Mouse (Mus musculus) gastrocnemius, postnatal 36 days (tissue): Measurements from ENCODE around the gene Slc25a23. TPM values are rescaled to one million over a fixed set of nuclear protein-coding genes. Genes with fewer than 3 reads are reported as not detected.
A peak's percentile ranks its signal among the peaks of the same experiment; 100 is the strongest.
"Not testable (repeated sequence)": the region's sequence is repeated elsewhere in the genome, so short reads cannot be mapped to it uniquely, and the experiment has no call there.

Source experiments
- DNase-seq, 2 experiments: peaks; one replicate each; pipeline ENCODE4 v3.0.0; 2022
- intact Hi-C: fragments of 180-260 bp; cut with DNase I; formaldehyde crosslinking; loops from one replicate; pipeline ENCODE4 v1.15.1; 2025
- total RNA-seq, 2 experiments: library from RNA; stranded (reverse); gene quantifications; 2 replicates each; pipeline ENCODE4 v1.2.3; 2021

Gene Slc25a23
- total RNA-seq, 2 experiments from 2014 or later, result 34.1 to 48.5 TPM

DNA sequence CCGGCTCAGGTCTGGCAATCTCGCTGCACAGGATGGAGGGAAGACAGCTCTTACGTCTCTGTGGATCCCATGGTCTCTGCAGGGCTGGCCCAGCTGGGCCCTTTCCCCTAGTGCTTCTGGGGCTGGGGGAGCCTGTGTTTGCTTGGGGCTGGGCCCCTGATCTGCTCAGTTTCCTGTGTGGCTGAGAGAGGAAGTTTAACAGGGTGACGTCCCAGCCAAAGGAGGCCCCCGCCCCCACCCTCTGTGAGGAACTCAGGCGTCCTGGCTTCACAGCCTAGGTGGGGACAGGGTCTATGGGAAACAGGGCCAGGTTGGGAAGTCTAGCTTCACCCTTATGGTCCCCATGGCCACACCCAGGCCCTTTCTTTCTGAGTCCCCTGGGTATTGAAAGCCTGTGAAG lies 18.7 kb upstream of the Slc25a23 start, which contains the start of gene Dennd1c:
Gene Dennd1c, minus strand, starts transcription at position 179 of the 400 bp plus-strand sequence.
- intact Hi-C loops, result no loop called here
- no peak for DNase-seq

DNA sequence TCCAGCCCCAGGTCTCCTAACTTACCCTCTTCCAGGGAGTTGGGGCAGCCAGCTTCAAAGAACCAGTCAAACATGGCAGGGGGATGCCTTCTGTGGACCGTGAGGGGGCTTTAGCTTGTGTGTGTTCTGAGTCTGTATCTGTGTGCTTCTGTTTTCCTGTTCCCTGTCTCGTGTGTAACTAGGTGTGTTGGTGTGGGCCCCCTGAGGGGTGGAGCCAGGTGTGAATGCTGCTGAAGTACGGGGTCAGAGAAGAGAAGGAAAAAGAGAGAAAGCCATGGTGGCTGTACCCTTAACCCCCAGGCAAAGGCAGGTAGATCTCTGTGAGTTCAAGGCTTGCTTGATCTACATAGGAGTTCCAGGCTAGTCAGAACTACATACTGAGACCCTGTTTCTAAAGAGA lies 17.3 kb upstream of the Slc25a23 start:
- no peak for DNase-seq
- intact Hi-C loops, result no loop called here

DNA sequence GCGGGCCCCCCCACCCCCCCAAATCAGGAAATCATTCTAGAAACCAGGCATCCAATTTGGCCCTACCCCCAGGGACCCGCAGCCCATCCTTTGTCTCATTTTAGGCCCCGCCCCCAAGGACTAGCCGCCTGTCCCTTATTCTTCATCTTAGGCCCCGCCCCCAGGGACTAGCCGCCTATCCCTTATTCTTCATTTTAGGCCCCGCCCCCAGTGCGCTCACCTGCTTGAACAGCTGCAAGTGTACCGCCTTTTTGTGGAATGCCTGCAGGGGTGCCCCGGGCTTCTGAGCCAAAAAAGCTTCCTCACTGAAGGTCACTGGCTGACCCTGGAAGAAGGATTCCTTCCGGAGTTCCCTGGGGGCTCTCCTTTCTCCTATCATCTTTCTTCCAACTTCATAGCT lies 11.0 kb upstream of the Slc25a23 start:
- no peak for DNase-seq
- intact Hi-C loops, result no loop called here

DNA sequence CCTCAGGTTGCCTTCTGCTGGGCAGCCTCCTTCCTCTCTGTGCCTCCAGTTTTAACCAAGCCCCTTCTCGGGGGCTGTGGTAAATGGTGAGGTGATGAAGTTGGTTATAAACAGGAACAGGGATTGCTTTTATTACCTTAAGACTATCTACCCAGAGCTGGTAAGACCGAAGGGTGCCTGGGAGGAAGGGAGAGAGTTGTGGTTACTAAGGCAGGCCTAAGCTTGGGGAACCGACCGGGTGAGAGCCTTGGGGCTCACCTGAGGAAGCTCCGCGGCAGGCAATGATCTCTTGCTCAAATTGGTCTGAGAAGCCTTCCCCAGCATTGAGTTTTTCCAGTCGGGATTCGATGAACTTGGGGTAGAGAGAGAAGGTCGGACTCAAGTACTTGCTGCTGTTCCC lies 10.6 kb upstream of the Slc25a23 start:
- no peak for DNase-seq
- intact Hi-C loops, result no loop called here

DNA sequence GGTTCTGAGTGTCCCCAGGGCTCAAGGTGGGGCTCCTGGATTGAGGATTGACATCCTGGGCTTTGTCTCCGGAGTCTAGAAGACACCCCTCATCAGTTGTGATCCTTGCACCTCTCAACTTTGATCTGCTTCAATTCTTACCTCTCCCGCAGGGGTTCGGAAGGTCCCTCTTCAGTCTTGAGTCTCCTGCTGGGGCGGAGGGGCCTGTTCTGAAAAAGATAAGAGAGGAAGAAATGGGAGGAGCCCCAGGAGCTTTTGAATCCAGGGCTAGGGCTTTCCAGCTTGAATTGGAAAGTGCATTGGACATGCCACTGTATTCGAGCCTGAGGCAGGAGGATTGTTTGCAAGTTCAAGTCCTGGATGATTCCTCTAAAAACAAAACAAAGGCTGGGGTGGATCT lies 7.2 kb upstream of the Slc25a23 start:
- no peak for DNase-seq
- intact Hi-C loops, result loop anchor here (10.0 kb wide), 1 partner anchor 98 kb away; no protein-coding TSS in a partner anchor

DNA sequence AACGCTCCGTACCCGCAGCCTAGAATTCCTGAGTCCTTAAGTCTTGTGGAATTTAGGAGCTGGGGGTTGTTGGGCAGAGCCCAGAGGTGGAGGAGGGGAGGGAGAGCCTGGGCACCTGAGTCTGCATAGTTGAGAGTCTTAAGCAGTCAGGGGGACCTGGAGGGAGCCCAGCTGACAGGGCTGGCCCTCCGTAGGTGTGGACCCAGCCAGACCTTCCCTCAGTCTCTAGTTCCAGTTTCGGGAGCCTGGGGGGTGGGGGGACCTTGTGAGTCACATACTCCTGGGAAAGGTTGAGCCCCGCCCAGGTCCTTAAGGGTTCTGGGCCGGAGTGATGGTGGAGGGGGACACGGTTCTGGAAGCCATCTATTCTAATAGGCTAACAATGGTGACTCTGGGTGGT lies 3.4 kb upstream of the Slc25a23 start:
- no peak for DNase-seq
- intact Hi-C loops, result loop anchor here (5.0 to 10.0 kb wide), 2 partner anchors 66 to 102 kb away; partner anchors contain the start of gene Alkbh7

DNA sequence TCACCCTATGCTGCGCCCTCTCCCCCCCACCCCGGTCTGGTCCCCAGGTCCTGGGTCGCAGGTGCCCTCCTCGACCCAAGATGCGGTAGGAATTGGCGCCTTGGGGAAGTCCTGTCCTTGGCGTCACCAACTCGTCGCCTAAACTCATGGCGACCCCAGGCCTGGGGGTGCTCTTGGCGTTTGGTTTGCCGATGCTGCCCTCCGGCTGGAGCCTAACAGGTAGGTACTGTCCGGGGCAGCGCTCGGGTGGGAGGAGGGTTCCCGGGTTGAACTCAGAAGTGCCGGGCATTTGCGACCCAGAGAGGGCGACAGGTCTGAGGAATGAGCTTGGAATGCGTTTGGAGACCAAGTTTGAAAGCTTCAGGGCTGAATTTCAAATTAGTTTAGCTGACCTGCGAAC lies 2.9 kb upstream of the Slc25a23 start:
- intact Hi-C loops, result loop anchor here (5.0 to 10.0 kb wide), 2 partner anchors 65 to 102 kb away; partner anchors contain the start of gene Alkbh7
- no peak for DNase-seq

DNA sequence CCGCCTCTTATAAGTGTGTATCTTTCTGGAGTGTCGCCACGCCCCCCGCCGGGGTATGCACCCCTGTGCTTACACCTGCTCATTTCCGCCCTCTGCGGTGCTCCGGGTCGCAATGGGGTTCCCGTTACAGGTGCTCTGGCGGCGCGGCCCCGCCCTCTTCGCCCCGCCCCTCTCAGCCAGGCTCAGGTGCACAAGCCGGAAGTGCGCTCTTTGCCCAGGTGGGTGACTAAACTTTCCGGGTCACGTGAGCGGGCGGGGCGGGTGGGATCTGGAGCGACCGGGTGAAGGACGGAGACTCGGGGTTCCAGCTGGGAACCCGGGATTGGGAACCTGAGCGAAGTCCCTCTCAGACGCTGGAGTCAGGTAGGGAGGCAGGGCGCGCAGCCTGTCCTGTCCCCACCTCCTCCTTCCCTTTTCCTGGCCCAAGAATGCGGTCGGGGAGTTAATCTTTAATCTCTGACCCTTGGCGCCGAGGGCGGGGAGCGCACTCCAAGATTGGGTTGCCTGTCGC lies 2.4 kb upstream of the Slc25a23 start:
- DNase-seq, result no peak
- intact Hi-C loops, result loop anchor here (5.0 to 10.0 kb wide), 2 partner anchors 65 to 103 kb away; partner anchors contain the start of gene Alkbh7

DNA sequence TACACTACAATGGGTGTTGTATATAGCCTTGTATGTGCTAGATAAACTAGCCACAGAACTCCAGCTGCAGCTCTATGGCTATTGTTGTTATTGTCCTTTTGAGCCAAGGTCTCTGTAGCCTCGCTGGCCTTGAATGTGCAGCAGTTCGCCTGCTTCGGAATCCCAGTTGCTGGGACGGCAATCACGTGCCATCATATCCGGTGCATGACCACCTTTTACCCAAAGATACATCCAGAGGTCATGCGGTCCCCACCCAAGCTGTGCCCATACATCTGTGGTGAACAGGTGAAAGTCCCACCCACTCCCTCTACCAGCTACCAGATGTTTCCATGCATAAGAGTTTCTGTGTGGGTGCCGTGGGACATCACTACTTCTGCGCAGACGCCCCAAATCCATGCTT lies 1.4 kb upstream of the Slc25a23 start:
- DNase-seq, result no peak
- intact Hi-C loops, result loop anchor here (5.0 to 10.0 kb wide), 2 partner anchors 64 to 104 kb away; partner anchors contain the start of gene Alkbh7

DNA sequence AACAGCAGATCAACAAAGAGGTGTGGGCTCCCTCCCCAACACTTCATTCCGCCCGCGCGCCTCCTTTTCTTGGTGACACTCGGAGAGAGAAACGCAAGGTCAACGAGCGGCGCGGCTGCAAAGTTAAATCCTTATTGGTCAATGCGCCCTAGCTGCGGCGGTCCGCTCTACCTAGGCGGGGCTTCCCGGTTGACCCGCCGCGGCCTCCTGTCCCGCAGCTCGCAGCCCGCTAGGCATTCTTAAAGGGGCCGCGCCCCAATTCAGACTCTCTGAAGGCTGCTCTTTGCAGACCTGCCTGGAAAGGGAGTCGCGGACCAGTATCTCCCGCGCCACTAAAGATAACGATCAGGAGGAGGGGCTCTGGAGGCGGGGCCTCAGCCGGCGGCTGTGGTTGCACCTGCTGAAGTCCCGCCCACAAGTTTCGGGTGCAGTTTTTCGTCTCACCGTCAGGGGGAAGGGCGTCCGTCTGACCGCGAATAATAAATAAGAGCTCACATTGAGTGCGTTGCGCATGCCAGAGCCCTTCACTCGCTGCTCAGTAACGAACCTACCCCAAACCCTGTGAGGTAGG lies 653 bp upstream of the Slc25a23 start:
- intact Hi-C loops, result loop anchor here (5.0 to 10.0 kb wide), 2 partner anchors 63 to 104 kb away; partner anchors contain the start of gene Alkbh7
- DNase-seq, result peak; percentile 90 to 94

DNA sequence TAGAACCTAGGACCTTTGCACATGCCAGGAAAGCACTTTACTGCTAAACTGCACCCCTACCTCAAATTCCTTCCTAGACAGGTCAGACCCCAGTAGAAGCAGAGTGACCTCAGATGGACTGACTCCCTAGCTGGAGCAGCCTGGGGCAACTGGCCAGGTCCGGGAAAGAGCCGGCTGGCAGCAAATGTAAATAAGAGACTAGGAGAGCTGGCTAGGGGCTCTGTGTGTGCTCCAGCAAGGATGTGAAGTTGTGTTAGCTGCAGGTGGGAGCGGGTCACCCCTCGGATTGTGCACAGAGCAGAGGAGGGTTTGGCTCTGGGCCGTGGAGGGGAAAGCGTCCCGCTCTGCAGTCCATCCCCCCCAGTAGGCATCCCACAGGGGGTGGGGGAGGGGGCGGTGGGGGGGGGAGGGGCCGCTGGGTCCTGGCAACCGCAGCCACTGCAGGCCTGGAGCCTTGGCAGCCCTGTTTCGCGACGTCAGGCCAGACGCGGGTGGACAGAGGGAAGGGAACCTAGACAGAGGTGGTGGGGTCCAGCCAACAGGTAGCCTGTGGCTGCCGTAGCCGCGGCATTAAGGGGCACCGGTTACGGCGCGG lies 675 bp downstream of the Slc25a23 start, which contains the start of gene Crb3:
Gene Crb3, plus strand, starts transcription at position 215 of the 595 bp plus-strand sequence.
- intact Hi-C loops, result loop anchor here (5.0 kb wide), 1 partner anchor 232 kb away; no protein-coding TSS in a partner anchor
- DNase-seq, result peak; percentile 27 to 31

DNA sequence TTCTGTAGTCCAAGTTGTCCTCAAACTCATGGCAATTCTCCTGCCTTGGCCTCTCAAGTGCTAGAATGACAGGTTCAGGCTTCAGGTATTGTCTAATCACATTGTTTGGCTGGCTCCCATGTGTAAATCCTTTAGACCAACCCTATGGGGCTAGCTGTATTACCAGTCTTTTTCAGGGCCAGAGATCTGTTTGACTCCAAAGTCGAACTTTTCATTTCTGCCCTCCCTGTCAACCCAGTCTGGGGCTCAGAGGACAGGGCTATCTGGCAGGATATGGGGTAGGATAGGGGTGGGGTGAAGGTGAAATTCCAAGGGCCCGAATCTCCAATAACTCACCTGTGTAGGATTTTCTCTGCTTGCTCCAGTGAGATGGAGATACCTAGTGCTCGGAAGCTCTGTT lies 3.4 kb downstream of the Slc25a23 start:
- DNase-seq, result no peak
- intact Hi-C loops, result loop anchor here (5.0 kb wide), 1 partner anchor 229 kb away; no protein-coding TSS in a partner anchor

DNA sequence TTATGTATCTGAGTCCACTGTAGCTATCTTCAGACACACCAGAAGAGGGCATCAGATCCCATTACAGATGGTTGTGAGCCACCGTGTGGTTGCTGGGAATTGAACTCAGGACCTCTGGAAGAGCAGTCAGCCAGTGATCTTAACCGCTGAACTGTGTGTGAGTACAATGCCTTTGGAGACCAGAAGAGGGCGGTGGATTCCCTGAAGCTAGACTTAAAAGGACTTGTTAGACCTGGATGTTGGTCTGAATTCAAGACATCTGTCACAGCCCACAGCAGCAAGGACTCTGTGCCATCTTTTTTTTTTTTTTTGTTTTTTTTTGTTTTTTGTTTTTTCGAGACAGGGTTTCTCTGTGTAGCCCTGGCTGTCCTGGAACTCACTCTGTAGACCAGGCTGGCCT lies 8.0 kb downstream of the Slc25a23 start:
- intact Hi-C loops, DNase-seq: not testable (repeated sequence)

DNA sequence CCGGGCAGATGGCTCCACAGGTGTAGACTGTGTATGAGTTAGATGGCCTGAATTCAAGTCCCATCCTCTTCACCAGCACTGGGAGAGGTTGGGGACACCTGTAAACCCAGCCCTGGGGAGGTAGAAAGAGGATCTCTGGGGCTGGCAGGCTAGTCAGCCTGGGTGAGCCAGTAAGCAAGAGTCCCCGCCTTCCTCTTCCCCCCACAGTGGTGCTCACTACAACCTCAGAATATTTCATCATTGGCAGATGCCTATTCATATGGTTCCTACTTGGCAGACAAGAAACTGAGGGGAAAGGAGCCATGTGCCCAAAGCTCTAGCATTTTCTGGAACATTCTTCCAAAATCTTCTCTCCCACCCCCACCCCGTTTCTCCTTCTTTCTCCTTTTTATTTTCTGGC lies 10.8 kb downstream of the Slc25a23 start:
- intact Hi-C loops, result no loop called here
- DNase-seq, result no peak

DNA sequence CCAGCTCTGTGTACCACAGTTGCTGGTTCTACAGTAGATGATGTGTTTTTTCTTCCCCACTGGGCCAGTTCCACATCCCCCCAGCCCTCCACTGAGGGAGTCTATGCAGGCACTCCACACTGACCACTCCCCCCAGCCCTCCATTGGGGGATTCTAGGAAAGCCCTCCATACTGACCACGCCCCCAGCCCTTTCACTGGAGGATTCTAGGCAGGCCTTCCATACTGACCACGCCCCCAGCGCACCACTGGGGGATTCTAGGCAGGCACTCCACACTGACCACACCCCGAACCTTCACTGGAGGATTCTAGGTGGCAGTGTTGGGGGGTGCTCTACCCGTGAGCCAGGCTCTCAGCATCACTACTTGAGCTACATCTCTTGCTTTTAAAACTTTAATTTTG lies 12.3 kb downstream of the Slc25a23 start:
- intact Hi-C loops, result no loop called here
- DNase-seq, result no peak

DNA sequence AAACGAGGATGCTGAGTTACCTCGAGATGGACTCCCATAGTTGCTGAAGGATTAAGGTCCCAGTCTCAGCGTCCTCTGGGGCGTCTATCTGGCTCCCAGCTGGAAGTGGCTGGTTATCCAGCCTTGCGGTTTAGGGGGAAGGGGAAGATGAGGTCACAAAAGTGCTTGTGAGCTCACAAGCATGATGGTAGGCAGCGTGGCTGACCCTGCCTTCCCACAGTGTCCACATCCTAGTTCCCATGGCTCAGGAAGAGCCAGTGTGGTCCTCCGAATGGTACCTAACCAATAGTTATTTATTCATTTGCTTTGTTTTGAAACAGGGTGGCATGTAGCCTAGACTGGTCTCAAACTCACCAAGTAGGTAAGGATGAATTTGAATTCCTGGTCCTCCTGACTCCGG lies 18.1 kb downstream of the Slc25a23 start, which contains the start of gene Slc25a41:
Gene Slc25a41, minus strand, starts transcription at position 101 of the 400 bp plus-strand sequence.
- no peak for DNase-seq
- intact Hi-C loops, result no loop called here

DNA sequence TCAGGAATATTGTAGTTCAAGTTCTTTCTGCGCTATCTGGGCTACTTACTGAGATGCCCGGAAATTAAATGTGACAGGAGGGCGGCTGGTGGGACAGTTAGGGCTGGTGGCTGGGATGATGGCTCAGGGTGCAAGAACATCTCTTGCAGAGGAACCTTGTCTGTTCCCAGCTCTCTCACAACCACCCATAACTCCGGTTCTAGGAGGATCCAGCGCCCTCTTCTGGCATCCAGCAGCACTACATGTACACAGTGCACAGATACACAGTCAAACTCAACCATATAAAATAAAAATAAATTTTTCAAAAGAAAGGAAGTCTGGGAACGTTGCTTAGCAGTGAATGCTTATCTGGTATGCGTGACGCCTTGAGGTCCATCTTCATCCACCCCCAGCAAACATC lies 20.7 kb downstream of the Slc25a23 start:
- intact Hi-C loops, result no loop called here
- DNase-seq, result no peak

DNA sequence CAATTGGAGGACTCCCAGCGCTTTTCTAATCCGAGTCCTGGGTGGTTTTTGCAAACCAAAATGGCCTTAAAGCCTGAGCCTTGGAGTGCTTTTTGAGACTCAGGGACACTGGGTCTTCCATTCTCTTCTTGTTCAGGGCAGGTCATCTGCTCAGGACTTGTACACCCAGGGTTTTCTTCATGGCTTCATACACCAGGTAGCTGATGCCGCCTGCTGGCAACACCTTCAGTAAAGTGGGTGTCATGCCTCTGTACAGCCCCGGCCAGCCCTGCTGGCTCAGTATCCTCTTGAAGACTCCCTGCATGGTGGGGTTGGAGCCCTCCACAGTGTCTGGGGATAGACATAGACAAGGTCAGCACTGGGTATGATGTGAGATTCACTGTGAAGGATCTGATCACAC lies 26.8 kb downstream of the Slc25a23 start:
- DNase-seq, result no peak
- intact Hi-C loops, result loop anchor here (5.0 kb wide), 1 partner anchor 941 kb away; no protein-coding TSS in a partner anchor

DNA sequence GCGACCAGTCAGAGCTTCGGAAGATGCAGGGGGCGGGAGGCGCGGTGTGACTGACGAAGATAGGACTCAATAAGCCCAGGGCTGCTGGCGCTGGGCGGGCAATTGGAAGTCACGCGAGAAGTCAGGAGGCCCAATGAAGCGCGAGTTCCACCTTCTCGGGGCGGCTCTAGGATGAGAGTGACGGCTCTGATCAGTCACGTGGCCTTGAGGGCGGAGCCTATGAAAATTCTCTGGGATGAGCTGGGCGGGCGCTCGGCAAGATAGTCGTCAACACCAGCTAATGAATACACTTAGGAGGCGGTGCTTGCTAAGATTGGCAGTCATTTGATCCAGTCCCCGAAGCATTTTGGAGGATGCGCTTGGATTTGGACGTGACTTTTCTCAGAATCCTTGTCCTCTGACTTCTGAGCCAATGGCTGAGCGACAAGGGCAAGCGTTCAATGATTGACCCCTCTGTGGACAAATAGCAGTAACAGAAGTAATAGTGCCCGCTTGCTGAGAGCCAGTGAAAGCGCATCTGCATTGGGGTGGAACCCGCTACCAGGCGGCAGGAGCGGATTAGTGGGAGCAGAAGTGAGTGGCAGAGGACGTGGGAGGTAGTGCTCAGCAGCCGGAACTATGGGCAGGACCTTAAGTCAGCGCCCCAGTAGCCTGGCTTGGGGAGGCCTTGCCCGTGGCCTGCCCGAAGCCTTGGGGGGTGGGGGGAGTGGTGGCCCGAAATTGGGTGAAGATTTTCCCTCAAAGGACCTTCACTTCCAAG lies 27.8 kb downstream of the Slc25a23 start:
- DNase-seq, result peak; percentile 98 to 99
- intact Hi-C loops, result loop anchor here (2.0 to 5.0 kb wide), 2 partner anchors 19 to 940 kb away; no protein-coding TSS in a partner anchor

DNA sequence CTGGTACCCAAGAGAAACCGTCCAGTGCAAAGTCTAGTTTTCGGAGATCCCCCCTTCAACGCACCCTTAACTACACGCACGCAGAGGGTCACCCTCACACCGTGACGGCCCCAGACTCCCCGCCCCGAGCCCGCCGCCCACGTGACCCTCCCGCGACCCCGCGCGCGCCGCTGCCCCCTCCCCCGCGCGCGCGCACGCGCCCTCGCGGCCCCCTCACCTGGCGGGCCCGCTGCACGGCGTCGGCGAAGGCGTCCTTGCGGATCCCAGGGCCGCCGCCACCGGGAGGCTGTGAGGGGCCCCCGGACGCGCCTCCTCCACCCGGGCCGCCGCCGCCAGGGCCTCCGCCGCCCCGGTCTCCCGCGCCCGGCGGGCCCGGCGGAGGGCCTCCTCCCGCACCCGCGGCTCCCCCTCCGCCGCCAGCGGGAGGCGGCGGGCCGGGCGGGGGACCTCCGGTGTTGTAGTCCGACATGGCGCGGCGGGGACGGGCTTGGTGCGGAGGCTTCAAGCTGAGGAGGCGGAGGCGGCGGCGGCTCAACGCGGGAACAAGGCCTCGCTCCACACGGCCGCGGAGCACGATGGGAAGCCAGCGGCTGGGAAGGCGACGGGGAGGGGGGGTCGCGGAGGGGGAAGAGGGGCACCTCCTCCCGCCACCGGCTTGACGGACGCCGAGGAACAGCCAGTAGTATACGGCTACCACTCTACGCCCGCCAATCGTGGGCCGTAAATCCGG lies 28.6 kb downstream of the Slc25a23 start, which contains the start of gene Khsrp:
Gene Khsrp, minus strand, starts transcription at position 592 of the 730 bp plus-strand sequence.
- intact Hi-C loops, result loop anchor here (2.0 to 5.0 kb wide), 2 partner anchors 18 to 939 kb away; no protein-coding TSS in a partner anchor
- no peak for DNase-seq
